Mouse (Mus musculus) induced T-regulatory cell, adult 2 months (primary cell): Measurements from ENCODE around the gene Tns3.

ENCODE experiments used
- DNase-seq: peaks from one replicate; pipeline ENCODE4 v3.0.0-alpha.2; 2012; ENCODE audit warnings: low read depth

The Tns3 gene

GRCm38 (mm10) chr11:8525463-8526145 is 138.7 kb downstream of the Tns3 start:
- DNase-seq, result no peak

- peak; percentile 57 for DNase-seq
Observed at GRCm38 (mm10) chr11:8523344-8524126, 140.8 kb downstream of the Tns3 start.

- no peak for DNase-seq
Observed at GRCm38 (mm10) chr11:8513359-8514253, 150.7 kb downstream of the Tns3 start.

GRCm38 (mm10) chr11:8510294-8510693 is 154.0 kb downstream of the Tns3 start:
- no peak for DNase-seq

GRCm38 (mm10) chr11:8509614-8510013 is 154.7 kb downstream of the Tns3 start:
- no peak for DNase-seq

GRCm38 (mm10) chr11:8503735-8504134 is 160.6 kb downstream of the Tns3 start:
- DNase-seq, result no peak

GRCm38 (mm10) chr11:8500855-8501254 is 163.5 kb downstream of the Tns3 start:
- DNase-seq, result no peak

GRCm38 (mm10) chr11:8497136-8497535 is 167.2 kb downstream of the Tns3 start:
- no peak for DNase-seq

- no peak for DNase-seq
Observed at GRCm38 (mm10) chr11:8496686-8497085, 167.6 kb downstream of the Tns3 start.

- no peak for DNase-seq
Observed at GRCm38 (mm10) chr11:8495801-8496200, 168.5 kb downstream of the Tns3 start.

- no peak for DNase-seq
Observed at GRCm38 (mm10) chr11:8495036-8495435, 169.3 kb downstream of the Tns3 start.

GRCm38 (mm10) chr11:8493931-8494490 is 170.3 kb downstream of the Tns3 start:
- DNase-seq, result no peak

- DNase-seq, result no peak
Observed at GRCm38 (mm10) chr11:8492332-8492731, 172.0 kb downstream of the Tns3 start.

GRCm38 (mm10) chr11:8488248-8488647 is 176.1 kb downstream of the Tns3 start:
- no peak for DNase-seq

GRCm38 (mm10) chr11:8486552-8486951 is 177.8 kb downstream of the Tns3 start:
- no peak for DNase-seq

- DNase-seq, result no peak
Observed at GRCm38 (mm10) chr11:8484538-8484937, 179.8 kb downstream of the Tns3 start.

- no peak for DNase-seq
Observed at GRCm38 (mm10) chr11:8482721-8483120, 181.6 kb downstream of the Tns3 start.

GRCm38 (mm10) chr11:8481962-8482361 is 182.4 kb downstream of the Tns3 start:
- DNase-seq, result no peak

- no peak for DNase-seq
Observed at GRCm38 (mm10) chr11:8481529-8481928, 182.8 kb downstream of the Tns3 start.

GRCm38 (mm10) chr11:8479858-8480257 is 184.5 kb downstream of the Tns3 start:
- DNase-seq, result no peak

GRCm38 (mm10) chr11:8479313-8479712 is 185.0 kb downstream of the Tns3 start:
- DNase-seq, result no peak

GRCm38 (mm10) chr11:8473616-8474015 is 190.7 kb downstream of the Tns3 start:
- no peak for DNase-seq
